ENCODE assay signal across 12 mouse cellular contexts in genomic region chr13:113870403-113870802, GRCm38 (mm10).
DNase-seq lines count a peak whose midpoint lies in the region; ATAC-seq and TF ChIP-seq lines count a peak whose summit lies in the region.
"Had no signal": no experiment of that assay in that cellular context is flagged by ENCODE, and none has a peak within 500 bp of the region (broad histone marks: within the 10 kb centered on the region; RNA-seq: fewer than 3 reads in every experiment).

No protein-coding gene starts in this region.

- TF ChIP-seq POLR2A in bone marrow, adult 2 months (IDR thresholded peaks at IDR 0.05; ENCODE audit: borderline replicate concordance, control insufficient read depth, low read depth, low read length) = peak; percentile 27; the same call in 1 of the 2 replicates

- no peaks in the 10 kb centered on the region for H3K36me3 ChIP-seq in kidney, embryonic 16.5 days (ENCODE audit: insufficient read depth, low read length)
- H3K36me3 ChIP-seq in liver, postnatal 0 days (replicated peaks; ENCODE audit: insufficient read depth, low read length) = no peaks in the 10 kb centered on the region
- no peaks in the 10 kb centered on the region for H3K36me3 ChIP-seq in splenic B cell, adult 2 months (ENCODE audit: control insufficient read depth, insufficient read depth, low read length, poor library complexity, severe bottlenecking)
- H3K36me3 ChIP-seq: embryonic facial prominence, embryonic 15.5 days; hindbrain, embryonic 10.5 days; limb, embryonic 15.5 days had no signal

- DNase-seq in kidney, adult 9 months = no peak
- peak; percentile 49 for DNase-seq in liver, postnatal 0 days
- peak; percentile 88 for DNase-seq in splenic B cell, adult 2 months (ENCODE audit: low read depth, low spot score)
- no peak for DNase-seq in cerebellum, postnatal 10 days
- DNase-seq in cerebellum, postnatal 4 days (ENCODE audit: low spot score in 2 of 2) = no peak
- DNase-seq in adrenal gland, adult 18-20 months (ENCODE audit: low spot score in 2 of 2) = no peak

- no peak overlapping the region for H3K9ac ChIP-seq in kidney, embryonic 16.5 days (replicated peaks; ENCODE audit: low read length)
- no peak overlapping the region for H3K9ac ChIP-seq in liver, postnatal 0 days (replicated peaks)
- H3K9ac ChIP-seq: embryonic facial prominence, embryonic 15.5 days; limb, embryonic 15.5 days had no signal

- H3K4me1 ChIP-seq in kidney, embryonic 16.5 days (ENCODE audit: insufficient read depth, low read length) = peaks cover 18% of the 10 kb centered on the region; the same call in 1 of the 2 replicates
- H3K4me1 ChIP-seq in bone marrow, adult 2 months (ENCODE audit: control insufficient read depth, insufficient read depth, low read length) = peaks cover 2% of the 10 kb centered on the region
- 0 out of 2 replicates have a peak, but pooled peaks cover 3% of the 10 kb centered on the region for H3K4me1 ChIP-seq in liver, postnatal 0 days (ENCODE audit: insufficient read depth)

- whole genome bisulfite sequencing in kidney, embryonic 16.5 days = 74% methylated on average over 15 of the region's 15 CpGs
- 3% methylated on average over 15 of the region's 15 CpGs for WGBS in bone marrow, adult 2 months
- WGBS in liver, postnatal 0 days (ENCODE audit: insufficient replicate concordance) = 29% methylated on average over 15 of the region's 15 CpGs

- no peak overlapping the region for H3K27ac ChIP-seq in kidney, embryonic 16.5 days (ENCODE audit: low read length)
- H3K27ac ChIP-seq in bone marrow, adult 2 months (ENCODE audit: control insufficient read depth, insufficient read depth, low read depth, low read length, poor library complexity) = 0 out of 2 replicates have a peak overlapping the region, but pooled peaks have one; percentile 25
- 0 out of 2 replicates have a peak overlapping the region, but pooled peaks have one; percentile 62 for H3K27ac ChIP-seq in liver, postnatal 0 days (ENCODE audit: low read depth)
- H3K27ac ChIP-seq: embryonic facial prominence, embryonic 15.5 days; hindbrain, embryonic 10.5 days; limb, embryonic 15.5 days had no signal

- no peak for ATAC-seq in kidney, embryonic 16.5 days (ENCODE audit: low FRiP score, low TSS enrichment)
- peak; percentile 72 for ATAC-seq in liver, postnatal 0 days

- 0 out of 2 replicates have a peak overlapping the region, but pooled peaks have one; percentile 3 for H3K4me2 ChIP-seq in kidney, embryonic 16.5 days (replicated peaks; ENCODE audit: low read depth, low read length)
- H3K4me2 ChIP-seq in liver, postnatal 0 days (ENCODE audit: low read depth, low read length) = peak overlapping the region; percentile 55
- H3K4me2 ChIP-seq: embryonic facial prominence, embryonic 15.5 days; limb, embryonic 15.5 days had no signal

- no peak for TF ChIP-seq CTCF in bone marrow, adult 2 months (IDR thresholded peaks at IDR 0.05; ENCODE audit: control insufficient read depth, insufficient read depth, low read length)
- TF ChIP-seq CTCF in liver, postnatal 0 days (IDR thresholded peaks at IDR 0.05; ENCODE audit: low read depth) = no peak

- TF ChIP-seq EP300 in liver, postnatal 0 days (IDR thresholded peaks at IDR 0.05; ENCODE audit: low read depth) = no peak; the same call in 1 of the 2 replicates

- H3K4me3 ChIP-seq in kidney, embryonic 16.5 days (ENCODE audit: low read length) = no peak overlapping the region
- peak overlapping the region; percentile 61 for H3K4me3 ChIP-seq in bone marrow, adult 2 months (replicated peaks; ENCODE audit: control insufficient read depth, low read depth, low read length)
- H3K4me3 ChIP-seq in liver, postnatal 0 days (ENCODE audit: low read depth, low read length) = peak overlapping the region; percentile 7; the same call in 1 of the 2 replicates
- H3K4me3 ChIP-seq: embryonic facial prominence, embryonic 15.5 days; hindbrain, embryonic 10.5 days; limb, embryonic 15.5 days had no signal

- 0 out of 2 replicates have a peak, but pooled peaks cover 3% of the 10 kb centered on the region for H3K9me3 ChIP-seq in kidney, embryonic 16.5 days (ENCODE audit: low read length)
- no peaks in the 10 kb centered on the region for H3K9me3 ChIP-seq in liver, postnatal 0 days (ENCODE audit: low read length)
- H3K9me3 ChIP-seq: embryonic facial prominence, embryonic 15.5 days; G1E; hindbrain, embryonic 10.5 days; limb, embryonic 15.5 days had no signal

- H3K27me3 ChIP-seq in kidney, embryonic 16.5 days (ENCODE audit: insufficient read depth, low read length) = no peaks in the 10 kb centered on the region
- H3K27me3 ChIP-seq in liver, postnatal 0 days (ENCODE audit: insufficient read depth, low read length) = no peaks in the 10 kb centered on the region
- no peaks in the 10 kb centered on the region for H3K27me3 ChIP-seq in splenic B cell, adult 2 months (ENCODE audit: control insufficient read depth, insufficient read depth, low read length, poor library complexity, severe bottlenecking)
- H3K27me3 ChIP-seq: embryonic facial prominence, embryonic 15.5 days; limb, embryonic 15.5 days had no signal

Comparison
In these comparisons a context has a peak if more than half of its experiments do, and no peak if none do; other contexts are left out.
1. DNase-seq: peak in liver, postnatal 0 days (single experiment) and splenic B cell, adult 2 months (single experiment); none in kidney, adult 9 months (single experiment), cerebellum, postnatal 10 days (0 of 2), cerebellum, postnatal 4 days (0 of 2) and adrenal gland, adult 18-20 months (0 of 2).